18 mouse cellular contexts compared by ENCODE assay signal in genomic region chr2:178631966-178632365, GRCm38 (mm10).
DNase-seq lines count a peak whose midpoint lies in the region; ATAC-seq and TF ChIP-seq lines count a peak whose summit lies in the region.
"Had no signal": no experiment of that assay in that cellular context is flagged by ENCODE, and none has a peak within 500 bp of the region (broad histone marks: within the 10 kb centered on the region; RNA-seq: fewer than 3 reads in every experiment).

No protein-coding gene starts in this region.

- WGBS in neural tube, embryonic 11.5 days: 83% methylated on average over 12 of the region's 12 CpGs
- 47% methylated on average over 12 of the region's 12 CpGs for WGBS in limb, embryonic 14.5 days

- H3K4me3 ChIP-seq in neural tube, embryonic 11.5 days (ENCODE audit: low read depth, low read length): no peak overlapping the region
- no peak overlapping the region for H3K4me3 ChIP-seq in limb, embryonic 14.5 days (replicated peaks; ENCODE audit: low read length)
- H3K4me3 ChIP-seq: forebrain, embryonic 13.5 days; heart, embryonic 13.5 days; liver, embryonic 13.5 days; lung, embryonic 15.5 days; midbrain, embryonic 12.5 days; neural tube, embryonic 15.5 days had no signal

- H3K9me3 ChIP-seq in neural tube, embryonic 11.5 days (ENCODE audit: control insufficient read depth, low read length): no peaks in the 10 kb centered on the region
- no peaks in the 10 kb centered on the region for H3K9me3 ChIP-seq in limb, embryonic 14.5 days (ENCODE audit: control insufficient read depth, low read length)
- H3K9me3 ChIP-seq: forebrain, embryonic 13.5 days; heart, embryonic 13.5 days; liver, embryonic 13.5 days; lung, embryonic 15.5 days; midbrain, embryonic 12.5 days; neural tube, embryonic 15.5 days had no signal

- H3K36me3 ChIP-seq in neural tube, embryonic 11.5 days (ENCODE audit: control insufficient read depth, insufficient read depth, low read length): no peaks in the 10 kb centered on the region
- no peaks in the 10 kb centered on the region for H3K36me3 ChIP-seq in limb, embryonic 14.5 days (ENCODE audit: control insufficient read depth, insufficient read depth, low read length)
- H3K36me3 ChIP-seq: heart, embryonic 13.5 days; liver, embryonic 13.5 days; lung, embryonic 15.5 days; midbrain, embryonic 12.5 days; neural tube, embryonic 15.5 days had no signal

- no peaks in the 10 kb centered on the region for H3K27me3 ChIP-seq in neural tube, embryonic 11.5 days (ENCODE audit: control insufficient read depth, insufficient read depth, low read length)
- H3K27me3 ChIP-seq in limb, embryonic 14.5 days (ENCODE audit: control insufficient read depth, insufficient read depth, low read length): no peaks in the 10 kb centered on the region
- H3K27me3 ChIP-seq: forebrain, embryonic 13.5 days; liver, embryonic 13.5 days; neural tube, embryonic 15.5 days had no signal

- H3K4me1 ChIP-seq in neural tube, embryonic 11.5 days (ENCODE audit: control insufficient read depth, insufficient read depth, low read length): peaks cover 5% of the 10 kb centered on the region; the same call in 1 of the 2 replicates
- peaks cover 44% of the 10 kb centered on the region for H3K4me1 ChIP-seq in limb, embryonic 14.5 days (ENCODE audit: control insufficient read depth, insufficient read depth, low read length)
- H3K4me1 ChIP-seq: liver, embryonic 13.5 days had no signal

- no peak for ATAC-seq in neural tube, embryonic 11.5 days (ENCODE audit: insufficient read depth, low FRiP score, low TSS enrichment)
- ATAC-seq in limb, embryonic 14.5 days (ENCODE audit: low FRiP score, low read depth): no peak
- ATAC-seq: forebrain, embryonic 13.5 days had no signal

- peak; percentile 38 to 54 for DNase-seq in cerebellum, postnatal 14 days
- DNase-seq in cerebellum, adult 9-11 months: no peak
- DNase-seq in kidney, postnatal 25 days: peak; percentile 34 to 42
- DNase-seq in kidney, adult 9 months: no peak
- peak; percentile 2 for DNase-seq in neural tube, embryonic 11.5 days (ENCODE audit: low spot score)
- no peak for DNase-seq in neural tube, embryonic 10.5 days (ENCODE audit: extremely low spot score, low spot score)
- no peak for DNase-seq in limb, embryonic 14.5 days (ENCODE audit: low spot score)
- DNase-seq: B cell, adult 2 months; cerebellum, adult 18-20 months; liver, embryonic 13.5 days; right cerebral cortex, postnatal 14 days; thymus, adult 2 months had no signal

- no peak overlapping the region for H3K4me2 ChIP-seq in neural tube, embryonic 11.5 days (ENCODE audit: low read depth)
- H3K4me2 ChIP-seq in limb, embryonic 14.5 days (replicated peaks; ENCODE audit: low read depth, low read length, severe bottlenecking): no peak overlapping the region
- H3K4me2 ChIP-seq: forebrain, embryonic 13.5 days; heart, embryonic 13.5 days; liver, embryonic 13.5 days; lung, embryonic 15.5 days; midbrain, embryonic 12.5 days; neural tube, embryonic 15.5 days had no signal

- no peak overlapping the region for H3K9ac ChIP-seq in neural tube, embryonic 11.5 days (ENCODE audit: low read length)
- H3K9ac ChIP-seq in limb, embryonic 14.5 days (ENCODE audit: low read depth, low read length, severe bottlenecking): no peak overlapping the region
- H3K9ac ChIP-seq: forebrain, embryonic 13.5 days; heart, embryonic 13.5 days; liver, embryonic 13.5 days; lung, embryonic 15.5 days; midbrain, embryonic 12.5 days; neural tube, embryonic 15.5 days had no signal

- TF ChIP-seq POLR2A in limb, embryonic 14.5 days (IDR thresholded peaks at IDR 0.05; ENCODE audit: borderline replicate concordance, extremely low read depth, insufficient read depth, insufficient read length): no peak

- H3K27ac ChIP-seq in neural tube, embryonic 11.5 days (ENCODE audit: low read depth, low read length): no peak overlapping the region
- H3K27ac ChIP-seq in limb, embryonic 14.5 days (replicated peaks; ENCODE audit: low read depth, low read length): 0 out of 2 replicates have a peak overlapping the region, but pooled peaks have one; percentile 3
- H3K27ac ChIP-seq: forebrain, embryonic 13.5 days; heart, embryonic 13.5 days; kidney, postnatal 0 days; liver, embryonic 13.5 days; lung, embryonic 15.5 days; midbrain, embryonic 12.5 days; neural tube, embryonic 15.5 days had no signal

Comparison
In these comparisons a context has a peak if more than half of its experiments do, and no peak if none do; other contexts are left out.
1. DNase-seq: peak in cerebellum, postnatal 14 days (2 of 2), kidney, postnatal 25 days (2 of 2) and neural tube, embryonic 11.5 days (single experiment); none in cerebellum, adult 9-11 months (single experiment), kidney, adult 9 months (single experiment), neural tube, embryonic 10.5 days (single experiment) and limb, embryonic 14.5 days (single experiment).